Mouse (Mus musculus): Measurements from ENCODE around the gene Nol12.

Gene Nol12

DNA sequence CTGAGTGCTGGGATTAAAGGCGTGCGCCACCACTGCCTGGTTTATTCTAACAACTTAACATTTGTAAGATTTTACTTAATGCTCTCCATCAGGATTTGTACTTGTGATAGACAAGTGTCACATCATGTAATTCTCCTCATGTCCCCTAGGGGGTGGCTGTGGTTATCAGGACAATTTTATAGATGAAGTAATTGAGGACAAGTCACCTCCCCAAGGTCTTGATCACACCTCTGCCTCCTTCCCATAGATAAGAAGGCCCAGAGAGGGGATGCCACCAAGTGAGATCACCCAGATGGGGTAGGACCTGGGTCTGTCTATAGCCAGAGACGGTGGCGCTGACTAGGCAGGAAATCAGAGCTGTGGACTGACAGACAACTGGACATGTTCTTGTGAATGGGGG lies 21.6 kb downstream of the Nol12 start:
- DNase-seq: no peak

DNA sequence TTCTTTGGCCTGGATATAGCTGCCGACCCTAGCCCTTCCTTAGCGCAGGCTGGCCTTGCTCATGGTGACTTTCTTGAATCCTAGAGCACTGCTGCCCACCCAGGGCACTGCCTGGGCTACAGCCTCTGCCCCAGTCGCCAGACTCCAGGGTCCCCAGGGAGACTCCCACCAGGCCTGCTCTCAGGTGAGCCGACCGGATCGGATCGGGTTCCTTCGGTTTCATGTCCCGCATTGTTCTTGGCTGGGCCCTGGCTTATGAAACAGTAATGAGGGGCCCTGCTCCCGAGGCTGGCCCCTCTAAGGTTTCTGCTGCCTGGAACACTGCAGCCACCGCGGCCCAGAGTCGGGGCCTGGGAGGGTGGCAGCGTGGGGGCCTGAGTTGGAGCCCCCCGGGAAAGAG lies 22.3 kb downstream of the Nol12 start:
- DNase-seq: no peak

DNA sequence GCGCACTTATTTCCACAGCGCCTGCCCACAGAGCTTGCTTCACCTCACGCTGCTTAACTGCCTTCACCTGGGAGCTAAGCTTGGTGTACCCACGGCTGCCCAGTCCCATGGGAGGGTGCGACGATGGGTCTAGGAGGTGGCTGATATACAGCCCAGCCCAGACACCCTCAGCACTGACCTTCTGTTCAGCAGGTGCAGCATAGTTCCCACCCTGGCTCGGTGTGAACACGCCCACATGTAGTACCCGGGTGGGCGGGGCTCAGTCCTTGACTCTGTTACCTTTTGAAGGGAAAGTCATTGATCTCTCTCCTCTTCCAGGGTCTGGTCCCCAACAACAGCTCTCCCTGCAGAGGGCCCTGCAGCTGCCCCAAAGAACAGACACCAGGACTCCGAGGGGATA lies 24.8 kb downstream of the Nol12 start:
- no peak for DNase-seq

DNA sequence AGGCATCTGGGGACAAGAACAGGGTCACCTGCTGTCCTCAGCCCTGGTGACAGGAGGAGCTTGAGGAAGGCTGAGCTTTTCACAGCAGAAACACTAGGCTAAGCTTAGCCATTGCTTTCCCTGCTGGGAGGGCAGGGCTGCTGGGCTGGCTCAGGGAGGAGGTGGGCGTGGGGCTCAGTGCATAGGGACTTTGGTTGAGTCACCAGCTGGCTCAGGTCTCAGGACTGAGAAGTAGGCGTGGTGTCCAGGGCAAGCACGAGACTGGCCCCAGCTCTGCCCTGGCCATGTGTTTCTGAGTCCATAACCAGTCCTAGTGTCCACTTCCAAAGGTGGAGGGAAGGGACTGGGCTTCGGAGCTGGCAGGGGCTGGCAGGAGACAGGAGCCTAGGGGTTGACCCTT lies 25.4 kb downstream of the Nol12 start:
- no peak for DNase-seq

GRCm38 (mm10) chr15:78962885-78963284 lies 28.2 kb downstream of the Nol12 start:
- DNase-seq: no peak

- no peak for DNase-seq
Measured at GRCm38 (mm10) chr15:78971626-78972025, 36.9 kb downstream of the Nol12 start.

DNA sequence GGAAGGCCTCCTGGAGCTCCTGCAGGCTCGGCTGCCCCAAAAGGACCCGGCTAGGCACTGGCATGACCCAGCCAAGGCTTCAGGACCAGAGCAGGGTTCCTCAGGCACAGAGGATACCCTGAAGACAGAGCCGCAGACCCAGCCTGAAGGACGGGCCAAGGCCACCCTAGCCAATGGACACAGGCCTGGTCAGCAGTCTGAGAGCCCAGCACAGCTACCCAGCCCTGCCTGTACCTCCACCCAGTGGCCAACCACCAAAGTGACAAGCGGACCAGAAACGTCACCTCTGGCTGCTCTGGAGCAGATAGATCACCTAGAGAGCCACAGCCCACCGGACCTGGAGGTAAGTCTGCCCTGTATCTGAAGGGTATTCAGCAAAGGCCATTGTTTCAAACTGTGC lies 39.2 kb downstream of the Nol12 start:
- DNase-seq: no peak

- DNase-seq: no peak
Measured at GRCm38 (mm10) chr15:78977676-78978159, 43.0 kb downstream of the Nol12 start.

DNA sequence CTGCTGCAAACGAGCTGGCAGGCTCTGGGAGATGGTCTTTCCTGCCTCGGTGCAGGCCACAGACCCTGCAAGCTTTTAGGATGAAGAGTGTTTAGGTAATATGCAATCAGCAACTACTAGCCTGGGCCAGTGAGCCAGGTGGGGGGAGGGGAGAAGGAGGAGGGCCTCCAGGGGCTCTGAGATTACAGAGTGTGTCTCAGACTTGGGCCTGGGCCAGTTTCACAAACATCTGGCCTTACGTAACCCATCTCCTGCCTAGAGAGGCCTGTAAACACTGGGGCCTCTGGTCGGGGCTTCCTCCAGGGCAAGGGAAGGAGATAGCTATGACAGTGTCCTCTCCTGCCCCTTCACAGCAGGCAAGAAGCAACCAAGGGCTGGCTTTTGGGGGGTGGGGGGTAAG lies 44.1 kb downstream of the Nol12 start:
- DNase-seq: no peak

- DNase-seq: no peak
Measured at GRCm38 (mm10) chr15:78980084-78980483, 45.4 kb downstream of the Nol12 start.

- peak; percentile 50 for DNase-seq
Measured at GRCm38 (mm10) chr15:78982658-78983435, 48.1 kb downstream of the Nol12 start.

DNA sequence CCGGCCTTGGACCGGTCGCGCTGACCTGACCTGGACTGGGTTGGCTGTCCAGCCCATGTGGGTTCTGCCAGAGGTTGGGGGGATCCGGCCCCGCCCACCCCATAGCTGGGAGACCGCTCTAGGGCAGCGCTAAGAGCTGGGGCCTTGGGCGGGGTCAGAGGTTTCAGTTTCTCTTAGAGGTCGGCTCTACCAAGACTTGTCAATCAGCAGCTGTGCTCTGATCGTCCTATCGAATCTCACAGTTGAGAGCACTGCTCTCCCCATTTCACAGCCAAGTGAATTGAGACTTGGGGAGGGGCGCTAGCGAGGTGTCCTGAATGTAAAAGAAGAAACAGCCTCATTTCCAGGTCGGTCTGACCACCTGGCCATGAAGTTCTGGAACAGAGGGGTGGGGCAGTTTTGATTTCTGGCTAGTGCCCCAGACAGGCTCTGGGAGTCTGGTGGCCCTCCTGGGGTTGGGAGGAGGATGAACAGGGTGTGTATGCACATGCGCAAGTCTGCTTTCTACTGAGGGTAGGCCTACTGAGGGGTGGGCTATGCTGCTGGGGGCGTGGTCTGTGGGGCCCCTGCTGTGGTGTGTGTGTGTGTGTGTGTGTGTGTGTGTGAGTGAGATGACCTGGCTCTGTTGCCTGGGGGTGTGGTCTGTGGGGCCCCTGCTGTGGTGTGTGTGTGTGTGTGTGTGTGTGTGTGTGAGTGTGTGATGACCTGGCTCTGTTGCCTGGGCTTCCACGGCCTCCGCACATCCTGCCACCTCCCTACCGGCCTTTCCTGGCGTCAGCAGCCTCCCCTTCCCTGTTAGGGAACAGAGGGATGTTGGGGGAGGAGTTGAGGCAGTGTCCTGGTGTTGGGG lies 48.9 kb downstream of the Nol12 start:
- peak; percentile 21 for DNase-seq

- DNase-seq: no peak
Measured at GRCm38 (mm10) chr15:78984286-78984778, 49.6 kb downstream of the Nol12 start.

GRCm38 (mm10) chr15:78986536-78987220 lies 51.9 kb downstream of the Nol12 start:
- no peak for DNase-seq

GRCm38 (mm10) chr15:78988499-78988971 lies 53.8 kb downstream of the Nol12 start:
- peak; percentile 84 for DNase-seq

- no peak for DNase-seq
Measured at GRCm38 (mm10) chr15:78989152-78990092, 54.7 kb downstream of the Nol12 start.

DNA sequence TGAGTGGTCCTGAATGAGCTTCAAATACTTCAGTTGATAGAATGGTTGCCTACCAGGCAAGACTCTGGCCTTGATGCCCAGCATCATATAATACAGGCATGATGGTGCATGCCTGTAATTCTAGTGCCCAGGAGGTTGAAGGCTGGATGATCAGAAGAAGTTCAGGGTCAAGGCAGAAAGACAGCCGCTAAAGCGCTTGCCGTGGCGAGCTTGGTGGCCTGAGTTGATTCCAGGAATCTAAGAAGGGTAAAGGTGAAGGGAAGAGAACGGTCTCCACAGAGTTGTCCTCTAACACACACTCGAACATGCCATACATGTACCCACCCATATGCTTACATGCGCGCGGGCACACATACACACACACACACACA lies 55.3 kb downstream of the Nol12 start:
- DNase-seq: no peak

- no peak for DNase-seq
Measured at GRCm38 (mm10) chr15:78990970-78991525, 56.3 kb downstream of the Nol12 start.

DNA sequence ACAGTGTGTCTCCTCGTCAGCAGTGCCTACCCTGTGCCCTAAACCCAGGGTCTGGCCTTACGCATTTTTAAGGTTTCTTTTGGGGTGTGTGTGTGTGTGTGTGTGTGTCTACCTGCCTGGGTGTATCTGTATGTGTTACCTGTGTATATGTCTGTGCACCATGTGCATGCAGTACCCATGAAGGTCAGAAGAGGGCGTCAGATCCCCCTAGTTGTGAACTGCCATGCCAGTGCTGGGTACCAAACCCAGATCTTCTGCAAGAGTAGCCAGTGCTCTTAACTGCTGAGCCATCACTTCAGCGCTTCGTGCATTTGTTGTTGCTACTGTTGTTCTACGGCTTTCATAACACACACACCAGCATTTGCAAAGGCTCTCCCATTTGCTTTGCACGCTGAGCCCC lies 57.5 kb downstream of the Nol12 start:
- DNase-seq: no peak

GRCm38 (mm10) chr15:78992925-78993324 lies 58.2 kb downstream of the Nol12 start:
- no peak for DNase-seq
